Mouse (Mus musculus): ENCODE data around the gene Fam160a1. TPM values are rescaled to one million over a fixed set of nuclear protein-coding genes. Genes with fewer than 3 reads are reported as not detected.

Gene Fam160a1
- polyA plus RNA-seq (2016; fragmentation: Nextera tagmentation; extraction: Ambion mirVana), result 0.27 and 0.50 TPM in 2 replicates

GRCm38 (mm10) chr3:85817191-85817590, at the start of gene Fam160a1:
Fam160a1 (minus strand) TSS chr3:85817291.
- Histone ChIP-seq H3K36me3 (no peaks in the 10 kb centered on the region), H3K4me3 (no peak within 1 kb of the TSS), H3K9me3 (replicated peaks) (no peaks in the 10 kb centered on the region), H3K4me1 (peaks cover 4% of the 10 kb centered on the region; the same call in 1 of the 2 replicates), H3K27me3 (ENCODE audit: low read depth, poor library complexity, severe bottlenecking) (no peaks in the 10 kb centered on the region), H3K27ac (replicated peaks) (no peak within 1 kb of the TSS)
- 95% methylated on average over 2 of the region's 2 CpGs for WGBS
- no peak for DNase-seq (ENCODE audit: low spot score)

GRCm38 (mm10) chr3:85863996-85864395, 46.9 kb upstream of the Fam160a1 start:
- Histone ChIP-seq H3K27ac (replicated peaks) (no peak overlapping the region), H3K27me3 (ENCODE audit: low read depth, poor library complexity, severe bottlenecking) (no peaks in the 10 kb centered on the region), H3K4me1 (peaks cover 6% of the 10 kb centered on the region), H3K4me3 (no peak overlapping the region), H3K36me3 (no peaks in the 10 kb centered on the region), H3K9me3 (replicated peaks) (peaks cover 6% of the 10 kb centered on the region; the same call in 1 of the 2 replicates)
- WGBS, result 14% methylated on average over 3 of the region's 3 CpGs
- DNase-seq (ENCODE audit: low spot score), result no peak

- WGBS, result 89% methylated on average over 2 of the region's 2 CpGs
- Histone ChIP-seq H3K9me3 (replicated peaks) (no peaks in the 10 kb centered on the region), H3K4me3 (no peak overlapping the region), H3K36me3 (no peaks in the 10 kb centered on the region), H3K27me3 (ENCODE audit: low read depth, poor library complexity, severe bottlenecking) (no peaks in the 10 kb centered on the region), H3K27ac (replicated peaks) (no peak overlapping the region), H3K4me1 (peaks cover 13% of the 10 kb centered on the region)
- no peak for DNase-seq (ENCODE audit: low spot score)
Measured at GRCm38 (mm10) chr3:85862886-85863285, 45.8 kb upstream of the Fam160a1 start.

GRCm38 (mm10) chr3:85860996-85861395, 43.9 kb upstream of the Fam160a1 start:
- Histone ChIP-seq H3K4me3 (no peak overlapping the region), H3K27me3 (ENCODE audit: low read depth, poor library complexity, severe bottlenecking) (no peaks in the 10 kb centered on the region)
- 83% methylated on average over 5 of the region's 5 CpGs for WGBS

GRCm38 (mm10) chr3:85859311-85859710, 42.2 kb upstream of the Fam160a1 start:
- peaks cover 19% of the 10 kb centered on the region for H3K4me1 ChIP-seq
- H3K27me3 ChIP-seq (ENCODE audit: low read depth, poor library complexity, severe bottlenecking), result no peaks in the 10 kb centered on the region
- no peaks in the 10 kb centered on the region for H3K36me3 ChIP-seq
- no peak overlapping the region for H3K4me3 ChIP-seq
- DNase-seq (ENCODE audit: low spot score), result no peak
- WGBS, result 77% methylated on average over 6 of the region's 6 CpGs
- no peaks in the 10 kb centered on the region for H3K9me3 ChIP-seq (replicated peaks)
- H3K27ac ChIP-seq (replicated peaks), result no peak overlapping the region

More at GRCm38 (mm10) chr3:85860996-85861395, 43.9 kb upstream of the Fam160a1 start:
- Histone ChIP-seq H3K27ac (replicated peaks) (no peak overlapping the region), H3K36me3 (no peaks in the 10 kb centered on the region), H3K4me1 (peaks cover 19% of the 10 kb centered on the region), H3K9me3 (replicated peaks) (no peaks in the 10 kb centered on the region)
- no peak for DNase-seq (ENCODE audit: low spot score)

- DNase-seq (ENCODE audit: low spot score), result no peak
Measured at GRCm38 (mm10) chr3:85858140-85859135, 41.3 kb upstream of the Fam160a1 start.

GRCm38 (mm10) chr3:85857083-85857482, 40.0 kb upstream of the Fam160a1 start:
- Histone ChIP-seq H3K4me3 (no peak overlapping the region), H3K4me1 (peaks cover 13% of the 10 kb centered on the region; the same call in 1 of the 2 replicates), H3K27ac (replicated peaks) (no peak overlapping the region), H3K27me3 (ENCODE audit: low read depth, poor library complexity, severe bottlenecking) (no peaks in the 10 kb centered on the region), H3K9me3 (replicated peaks) (no peaks in the 10 kb centered on the region), H3K36me3 (no peaks in the 10 kb centered on the region)
- 25% methylated on average over 4 of the region's 4 CpGs for WGBS
- DNase-seq (ENCODE audit: low spot score), result no peak

More at GRCm38 (mm10) chr3:85858140-85859135, 41.3 kb upstream of the Fam160a1 start:
- 81% methylated on average over 11 of the region's 11 CpGs for WGBS
- H3K9me3 ChIP-seq (replicated peaks), result no peaks in the 10 kb centered on the region
- H3K4me3 ChIP-seq, result no peak overlapping the region
- no peak overlapping the region for H3K27ac ChIP-seq (replicated peaks)
- no peaks in the 10 kb centered on the region for H3K27me3 ChIP-seq (ENCODE audit: low read depth, poor library complexity, severe bottlenecking)
- no peaks in the 10 kb centered on the region for H3K36me3 ChIP-seq
- peaks cover 13% of the 10 kb centered on the region; the same call in 1 of the 2 replicates for H3K4me1 ChIP-seq

- peaks cover 13% of the 10 kb centered on the region; the same call in 1 of the 2 replicates for H3K4me1 ChIP-seq
- no peak for DNase-seq (ENCODE audit: low spot score)
- no peaks in the 10 kb centered on the region for H3K36me3 ChIP-seq
- H3K27me3 ChIP-seq (ENCODE audit: low read depth, poor library complexity, severe bottlenecking), result no peaks in the 10 kb centered on the region
- H3K4me3 ChIP-seq, result no peak overlapping the region
- H3K9me3 ChIP-seq (replicated peaks), result no peaks in the 10 kb centered on the region
- WGBS, result 87% methylated on average over 5 of the region's 5 CpGs
- H3K27ac ChIP-seq (replicated peaks), result no peak overlapping the region
Measured at GRCm38 (mm10) chr3:85855947-85856346, 38.9 kb upstream of the Fam160a1 start.

- DNase-seq (ENCODE audit: low spot score), result no peak
- Histone ChIP-seq H3K9me3 (replicated peaks) (no peaks in the 10 kb centered on the region), H3K4me1 (peaks cover 13% of the 10 kb centered on the region; the same call in 1 of the 2 replicates), H3K27ac (replicated peaks) (no peak overlapping the region), H3K36me3 (no peaks in the 10 kb centered on the region), H3K27me3 (ENCODE audit: low read depth, poor library complexity, severe bottlenecking) (no peaks in the 10 kb centered on the region), H3K4me3 (no peak overlapping the region)
- WGBS, result 92% methylated on average over 3 of the region's 3 CpGs
Measured at GRCm38 (mm10) chr3:85855043-85855442, 38.0 kb upstream of the Fam160a1 start.

GRCm38 (mm10) chr3:85854143-85854542, 37.1 kb upstream of the Fam160a1 start:
- WGBS, result 88% methylated on average over 6 of the region's 6 CpGs
- no peak overlapping the region for H3K27ac ChIP-seq (replicated peaks)

GRCm38 (mm10) chr3:85853715-85854114, 36.6 kb upstream of the Fam160a1 start:
- no peak overlapping the region for H3K27ac ChIP-seq (replicated peaks)
- peaks cover 12% of the 10 kb centered on the region; the same call in 1 of the 2 replicates for H3K4me1 ChIP-seq
- no peaks in the 10 kb centered on the region for H3K27me3 ChIP-seq (ENCODE audit: low read depth, poor library complexity, severe bottlenecking)
- H3K9me3 ChIP-seq (replicated peaks), result no peaks in the 10 kb centered on the region
- no peaks in the 10 kb centered on the region for H3K36me3 ChIP-seq
- no peak for DNase-seq (ENCODE audit: low spot score)
- 91% methylated on average over 4 of the region's 4 CpGs for WGBS
- H3K4me3 ChIP-seq, result no peak overlapping the region

More at GRCm38 (mm10) chr3:85854143-85854542, 37.1 kb upstream of the Fam160a1 start:
- Histone ChIP-seq H3K9me3 (replicated peaks) (no peaks in the 10 kb centered on the region), H3K4me3 (no peak overlapping the region), H3K4me1 (peaks cover 13% of the 10 kb centered on the region; the same call in 1 of the 2 replicates), H3K27me3 (ENCODE audit: low read depth, poor library complexity, severe bottlenecking) (no peaks in the 10 kb centered on the region), H3K36me3 (no peaks in the 10 kb centered on the region)
- no peak for DNase-seq (ENCODE audit: low spot score)

- no peak for DNase-seq (ENCODE audit: low spot score)
- Histone ChIP-seq H3K4me3 (no peak overlapping the region), H3K27me3 (ENCODE audit: low read depth, poor library complexity, severe bottlenecking) (no peaks in the 10 kb centered on the region), H3K27ac (replicated peaks) (no peak overlapping the region), H3K9me3 (replicated peaks) (no peaks in the 10 kb centered on the region), H3K36me3 (no peaks in the 10 kb centered on the region), H3K4me1 (no peaks in the 10 kb centered on the region)
- 96% methylated on average over 1 of the region's 1 CpGs for WGBS
Measured at GRCm38 (mm10) chr3:85850079-85850478, 33.0 kb upstream of the Fam160a1 start.

GRCm38 (mm10) chr3:85846316-85846715, 29.2 kb upstream of the Fam160a1 start:
- WGBS, result 94% methylated on average over 1 of the region's 1 CpGs
- no peaks in the 10 kb centered on the region for H3K27me3 ChIP-seq (ENCODE audit: low read depth, poor library complexity, severe bottlenecking)

More at GRCm38 (mm10) chr3:85846316-85846715, 29.2 kb upstream of the Fam160a1 start:
- Histone ChIP-seq H3K36me3 (no peaks in the 10 kb centered on the region), H3K4me3 (no peak overlapping the region), H3K4me1 (0 out of 2 replicates have a peak, but pooled peaks cover 10% of the 10 kb centered on the region), H3K9me3 (replicated peaks) (no peaks in the 10 kb centered on the region), H3K27ac (replicated peaks) (no peak overlapping the region)
- DNase-seq (ENCODE audit: low spot score), result no peak
